In genomic region chr16:42126061-42126460, GRCm38 (mm10) we compare ENCODE assay signal across 34 mouse cellular contexts.
"Had no signal": no experiment of that assay in that cellular context is flagged by ENCODE, and none has a peak within 500 bp of the region (broad histone marks: within the 10 kb centered on the region; RNA-seq: fewer than 3 reads in every experiment).

No protein-coding gene starts in this region.

- H3K4me2 ChIP-seq: heart, embryonic 12.5 days; heart, embryonic 13.5 days; heart, embryonic 15.5 days; hindbrain, embryonic 12.5 days; hindbrain, embryonic 13.5 days; hindbrain, embryonic 14.5 days; hindbrain, embryonic 15.5 days; intestine, embryonic 15.5 days; kidney, embryonic 15.5 days had no signal

- H3K27me3 ChIP-seq: heart, embryonic 12.5 days; heart, embryonic 13.5 days; heart, embryonic 15.5 days; hindbrain, embryonic 12.5 days; hindbrain, embryonic 13.5 days; hindbrain, embryonic 15.5 days; intestine, embryonic 15.5 days; kidney, embryonic 15.5 days had no signal

- H3K4me1 ChIP-seq: heart, embryonic 13.5 days; heart, embryonic 15.5 days; hindbrain, embryonic 10.5 days; hindbrain, embryonic 12.5 days; intestine, embryonic 15.5 days; kidney, embryonic 15.5 days had no signal

- H3K27ac ChIP-seq: heart, embryonic 13.5 days; heart, embryonic 15.5 days; hindbrain, embryonic 10.5 days; hindbrain, embryonic 12.5 days; hindbrain, embryonic 13.5 days; hindbrain, embryonic 14.5 days; hindbrain, embryonic 15.5 days; hindbrain, postnatal 0 days; intestine, embryonic 15.5 days; kidney, embryonic 15.5 days; kidney, postnatal 0 days; layer of hippocampus, adult 2 months; left cerebral cortex, adult 2 months had no signal

- ATAC-seq: hindbrain, embryonic 16.5 days; hindbrain, postnatal 0 days; inflammation-experienced regulatory T-cells, adult 6 months; intestine, embryonic 15.5 days; intestine, embryonic 16.5 days; intestine, postnatal 0 days had no signal

- H3K9ac ChIP-seq: heart, embryonic 12.5 days; heart, embryonic 13.5 days; heart, embryonic 15.5 days; hindbrain, embryonic 12.5 days; hindbrain, embryonic 13.5 days; hindbrain, embryonic 14.5 days; hindbrain, embryonic 15.5 days; intestine, embryonic 15.5 days; kidney, embryonic 15.5 days had no signal

- H3K4me3 ChIP-seq: heart, embryonic 12.5 days; heart, embryonic 13.5 days; heart, embryonic 15.5 days; hindbrain, embryonic 10.5 days; hindbrain, embryonic 12.5 days; hindbrain, embryonic 13.5 days; hindbrain, embryonic 15.5 days; intestine, embryonic 15.5 days; kidney, embryonic 15.5 days; layer of hippocampus, adult 2 months; left cerebral cortex, adult 2 months had no signal

- H3K9me3 ChIP-seq: heart, embryonic 12.5 days; heart, embryonic 13.5 days; heart, embryonic 15.5 days; hindbrain, embryonic 10.5 days; hindbrain, embryonic 12.5 days; hindbrain, embryonic 13.5 days; hindbrain, embryonic 15.5 days; intestine, embryonic 15.5 days; kidney, embryonic 15.5 days had no signal

- DNase-seq: heart, postnatal 10 days; heart, postnatal 14 days; heart, postnatal 36 days; heart, postnatal 4 days; kidney, adult 11 months; kidney, adult 18-20 months; kidney, adult 2 months; kidney, adult 8-10 months; kidney, adult 9 months; kidney, postnatal 10 days; kidney, postnatal 14 days; kidney, postnatal 25 days; kidney, postnatal 36 days; kidney, postnatal 4 days; layer of hippocampus, adult 9-11 months; layer of hippocampus, postnatal 36 days had no signal

- H3K36me3 ChIP-seq: heart, embryonic 12.5 days; heart, embryonic 13.5 days; heart, embryonic 15.5 days; hindbrain, embryonic 10.5 days; hindbrain, embryonic 12.5 days; hindbrain, embryonic 13.5 days; hindbrain, embryonic 15.5 days; intestine, embryonic 15.5 days; kidney, embryonic 15.5 days had no signal
